Mouse (Mus musculus): Measurements from ENCODE around the gene Sgsm1.

GRCm38 (mm10) chr5:113349810-113350209 is 39.2 kb upstream of the Sgsm1 start:
- TF ChIP-seq POLR2A (IDR thresholded peaks at IDR 0.05; ENCODE audit: low read depth, low read length) (no peak), CTCF (IDR thresholded peaks at IDR 0.05; ENCODE audit: extremely low read depth, insufficient read depth, insufficient read length, insufficient replicate concordance) (no peak)
